Mouse (Mus musculus): ENCODE data around the gene Rps11.
"Not testable (repeated sequence)": the region's sequence is repeated elsewhere in the genome, so short reads cannot be mapped to it uniquely, and the experiment has no call there.

Gene Rps11

DNA sequence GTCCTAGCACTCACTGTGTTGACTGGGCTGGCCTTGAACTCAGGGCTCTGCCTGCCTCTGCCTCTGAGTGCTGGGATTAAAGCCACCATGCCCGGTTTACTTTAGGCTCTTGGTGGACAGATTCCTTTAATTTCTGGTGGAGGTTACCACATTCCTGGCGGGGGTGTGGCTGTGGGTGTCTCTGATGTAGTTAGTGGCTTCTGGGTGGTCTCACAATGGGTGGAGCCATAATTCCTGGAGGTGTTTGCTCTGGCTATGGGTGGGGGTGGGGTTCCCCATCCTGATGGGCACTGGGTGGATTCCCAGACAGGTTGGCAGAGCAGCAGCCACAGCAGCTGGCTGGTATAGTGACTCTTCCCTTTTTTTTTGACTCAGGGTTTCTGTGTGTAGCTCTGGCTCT is 12.3 kb downstream of the Rps11 start:
- DNase-seq (ENCODE audit: low spot score in 2 of 2) = no peak

GRCm38 (mm10) chr7:45110089-45110488 is 14.2 kb downstream of the Rps11 start:
- not testable (repeated sequence) for DNase-seq (ENCODE audit: low spot score in 2 of 2)

DNA sequence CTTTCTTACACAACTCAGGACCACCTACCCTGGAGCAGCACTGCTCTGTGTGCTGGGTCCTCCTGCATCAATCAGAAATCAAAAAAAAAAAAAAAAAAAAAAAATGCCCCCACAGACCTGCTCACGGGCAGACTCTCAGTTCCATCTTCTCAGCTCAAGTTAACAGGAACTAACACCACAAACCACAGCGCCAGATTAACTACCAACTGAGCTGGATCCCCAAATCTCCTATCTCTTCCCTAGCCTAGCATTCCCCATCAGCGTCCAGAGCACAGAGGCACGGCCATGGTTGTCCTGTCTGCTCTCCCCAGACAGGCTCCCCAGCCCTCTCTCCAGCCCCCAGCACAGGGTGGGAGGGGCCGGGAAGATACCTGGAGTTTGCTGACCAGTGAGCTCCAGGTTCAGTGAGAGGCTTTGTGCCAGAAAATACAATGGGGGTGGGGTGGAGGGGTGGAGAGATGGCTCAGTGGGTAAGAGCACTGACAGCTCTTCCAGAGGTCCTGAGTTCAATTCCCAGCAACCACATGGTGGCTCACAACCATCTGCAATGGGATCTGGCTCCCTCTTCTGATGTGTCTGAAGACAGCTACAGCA is 17.1 kb downstream of the Rps11 start:
- DNase-seq (ENCODE audit: low spot score in 2 of 2) = no peak

DNA sequence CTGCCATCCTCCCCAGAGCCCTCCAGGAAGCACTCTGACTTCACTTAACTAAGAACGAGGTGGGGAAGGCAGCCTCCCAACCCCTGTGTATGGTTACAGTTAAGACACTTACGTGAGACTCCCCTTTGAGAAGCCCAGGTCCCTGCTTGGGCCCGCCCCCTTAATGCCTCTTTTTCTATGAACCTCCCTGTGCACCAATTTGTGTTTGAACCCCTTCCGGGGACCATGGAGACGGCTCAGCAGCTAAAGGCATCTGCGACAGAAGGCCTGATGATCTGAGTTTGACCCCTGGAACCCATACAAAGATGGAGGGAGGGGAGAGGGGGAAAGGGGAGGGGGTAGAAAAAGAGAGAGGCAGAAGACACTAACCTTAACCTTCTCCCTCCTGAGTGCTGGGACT is 17.8 kb downstream of the Rps11 start:
- DNase-seq (ENCODE audit: low spot score in 2 of 2) = no peak

DNA sequence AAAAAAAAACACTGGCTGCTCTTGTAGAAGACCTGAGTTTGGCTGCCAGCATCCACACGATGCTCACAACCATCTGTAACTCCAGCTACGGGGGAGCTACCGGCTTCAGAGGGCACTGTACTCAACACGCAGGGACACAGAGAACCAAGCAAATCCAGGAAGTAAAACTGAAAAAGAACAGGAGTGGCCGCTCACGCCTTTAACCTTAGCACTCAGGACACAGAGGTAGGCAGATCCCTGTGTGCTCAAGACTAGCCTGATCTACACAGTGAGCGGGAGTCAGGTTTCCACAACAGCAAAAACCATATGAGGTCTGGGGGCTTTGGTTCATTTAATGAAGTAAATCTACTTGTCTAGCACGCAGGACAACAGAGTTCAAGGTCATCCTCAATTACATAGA is 18.7 kb downstream of the Rps11 start:
- DNase-seq (ENCODE audit: low spot score in 2 of 2) = no peak

GRCm38 (mm10) chr7:45104941-45105340 is 19.3 kb downstream of the Rps11 start:
- no peak for DNase-seq (ENCODE audit: low spot score in 2 of 2)

DNA sequence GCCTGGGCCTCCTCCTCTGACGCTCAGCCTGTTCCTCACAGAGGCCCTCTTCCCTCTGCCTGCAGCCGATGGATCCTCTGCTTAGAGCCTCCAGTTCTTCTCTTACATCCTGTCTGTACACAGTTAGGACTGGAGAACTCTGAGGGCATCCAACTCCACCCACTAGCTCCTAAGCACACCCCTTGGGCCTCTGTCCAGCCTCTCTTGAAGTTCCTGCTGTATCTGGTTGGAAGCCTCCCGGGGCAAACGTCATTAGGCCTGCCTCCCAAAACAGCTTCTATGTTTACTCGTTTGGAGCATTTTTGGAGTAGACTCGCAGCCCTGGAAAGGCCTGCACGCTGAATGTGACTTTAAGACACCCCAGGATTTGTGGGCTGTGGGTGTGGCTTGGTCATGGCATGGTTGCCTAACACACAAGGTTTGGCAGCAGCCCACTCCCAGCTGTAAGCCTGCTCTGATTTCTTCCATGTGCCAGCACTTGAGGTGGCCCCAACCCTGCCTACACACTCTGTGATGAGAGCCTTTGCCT is 20.5 kb downstream of the Rps11 start, which contains the start of gene Fcgrt:
TSS of gene Fcgrt (minus strand) at position 200 of the 529 bp plus-strand sequence.
- no peak for DNase-seq (ENCODE audit: low spot score in 2 of 2)

GRCm38 (mm10) chr7:45102940-45103585 is 21.2 kb downstream of the Rps11 start:
- no peak for DNase-seq (ENCODE audit: low spot score in 2 of 2)

DNA sequence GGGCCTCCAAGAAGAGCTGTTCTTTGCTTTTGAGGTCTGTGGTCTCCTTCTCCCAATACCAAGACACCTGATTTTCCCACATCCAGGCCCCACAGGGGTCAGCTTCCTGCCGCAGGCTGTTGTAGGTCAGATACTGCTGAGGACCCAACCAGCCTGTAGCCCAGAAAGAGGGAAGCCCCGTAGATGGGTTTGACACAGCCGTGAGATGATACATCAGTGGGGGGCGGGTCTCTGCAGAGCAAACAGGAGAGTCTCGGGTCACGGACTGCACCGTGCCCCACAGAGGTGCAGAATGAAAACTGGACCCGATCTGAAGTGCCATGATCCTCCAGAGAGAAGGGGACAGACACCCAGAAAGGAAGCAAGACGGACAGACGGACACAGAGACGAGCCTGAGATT is 21.8 kb downstream of the Rps11 start:
- DNase-seq (ENCODE audit: low spot score in 2 of 2) = no peak

GRCm38 (mm10) chr7:45100046-45100445 is 24.2 kb downstream of the Rps11 start:
- no peak for DNase-seq (ENCODE audit: low spot score in 2 of 2)

DNA sequence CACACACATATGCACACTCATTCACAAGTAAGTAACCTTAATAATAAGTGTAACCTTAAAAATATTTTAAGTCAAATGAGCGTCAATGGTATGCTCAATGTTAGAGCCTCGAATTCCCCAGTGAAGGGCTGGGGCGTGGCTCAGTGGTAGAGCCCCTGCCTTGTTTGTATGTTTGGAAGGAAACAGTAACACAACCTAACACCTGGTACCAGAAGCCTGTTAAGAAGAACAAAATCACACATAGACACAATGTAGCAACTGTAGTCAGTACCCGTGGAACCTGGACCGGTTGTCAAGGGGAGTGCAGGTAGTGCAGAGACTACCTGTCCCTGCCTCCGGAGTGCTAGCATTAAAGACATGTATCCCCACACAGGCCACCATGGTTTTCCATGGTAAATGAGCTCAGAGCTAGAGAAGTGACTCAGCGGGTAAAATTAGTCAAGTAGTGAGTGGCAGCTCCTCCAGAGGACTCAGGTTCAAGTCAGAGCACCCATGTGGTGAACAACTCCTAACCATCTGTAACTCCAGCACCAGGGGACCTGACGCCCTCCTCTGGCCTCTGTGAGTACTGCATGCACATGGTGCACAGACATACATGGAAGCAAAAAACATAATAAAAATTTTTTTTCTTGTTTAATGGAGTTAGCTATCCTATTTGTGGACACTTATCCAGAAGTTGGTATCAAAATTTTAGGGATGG is 25.5 kb downstream of the Rps11 start:
- DNase-seq (ENCODE audit: low spot score in 2 of 2) = no peak

GRCm38 (mm10) chr7:45097479-45097878 is 26.8 kb downstream of the Rps11 start:
- DNase-seq (ENCODE audit: low spot score in 2 of 2) = no peak

- not testable (repeated sequence) for DNase-seq (ENCODE audit: low spot score in 2 of 2)
Measured at GRCm38 (mm10) chr7:45095965-45096364, 28.3 kb downstream of the Rps11 start.

- no peak for DNase-seq (ENCODE audit: low spot score in 2 of 2)
Measured at GRCm38 (mm10) chr7:45095367-45095766, 28.9 kb downstream of the Rps11 start.

- DNase-seq (ENCODE audit: low spot score in 2 of 2) = no peak
Measured at GRCm38 (mm10) chr7:45094121-45094520, 30.1 kb downstream of the Rps11 start.

DNA sequence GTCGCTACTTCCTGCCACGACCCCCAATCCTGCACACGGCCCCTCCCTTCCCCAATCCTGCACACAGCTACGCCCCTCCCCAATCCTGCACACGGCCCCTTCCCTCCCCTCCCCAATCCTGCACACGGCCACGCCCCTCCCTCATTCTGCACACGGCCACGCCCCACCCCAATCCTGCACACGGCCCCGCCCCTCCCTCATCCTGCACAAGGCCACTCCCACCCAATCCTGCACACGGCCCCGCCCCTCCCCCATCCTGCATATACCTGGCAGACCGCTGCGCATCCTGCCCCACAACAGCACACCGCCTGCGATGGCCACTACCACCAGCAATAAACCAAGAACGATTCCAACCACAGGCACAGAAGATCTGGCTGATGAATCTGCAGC is 30.7 kb downstream of the Rps11 start:
- no peak for DNase-seq (ENCODE audit: low spot score in 2 of 2)

DNA sequence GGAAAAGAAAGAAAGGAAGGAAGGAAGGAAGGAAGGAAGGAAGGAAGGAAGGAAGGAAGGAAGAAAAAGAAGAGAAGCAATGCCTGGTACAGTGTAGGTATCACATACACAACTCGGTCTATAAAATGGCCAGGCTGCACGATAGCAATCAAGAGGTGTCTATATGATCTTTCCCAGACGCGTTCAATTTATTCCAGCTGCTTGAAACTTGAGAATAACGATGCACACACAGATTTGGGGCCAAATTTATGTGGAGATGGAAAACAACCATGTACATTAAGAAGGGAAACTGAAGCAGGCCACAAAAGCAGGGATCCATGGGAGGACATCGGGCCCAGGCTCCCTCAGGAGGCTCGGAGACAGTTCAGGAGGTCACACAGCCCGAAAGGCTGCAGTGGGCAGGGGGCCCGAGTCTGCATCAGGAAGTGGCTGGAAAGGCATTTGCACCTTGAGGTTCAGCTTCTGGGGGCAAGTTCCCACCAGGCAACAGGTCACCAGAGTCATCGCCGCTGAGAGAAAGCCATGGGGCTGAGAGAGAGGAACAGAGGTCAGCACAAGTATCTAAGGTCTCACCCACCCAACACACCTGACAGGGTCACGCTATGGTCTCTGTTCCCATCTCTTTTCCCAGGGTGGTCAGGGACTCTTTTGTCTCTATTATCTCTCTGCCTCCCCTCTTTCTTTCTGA is 31.3 kb downstream of the Rps11 start:
- no peak for DNase-seq (ENCODE audit: low spot score in 2 of 2)

- no peak for DNase-seq (ENCODE audit: low spot score in 2 of 2)
Measured at GRCm38 (mm10) chr7:45092048-45092447, 32.2 kb downstream of the Rps11 start, which contains the start of gene Rcn3. Gene Rcn3, minus strand, starts transcription at chr7:45092221.

DNA sequence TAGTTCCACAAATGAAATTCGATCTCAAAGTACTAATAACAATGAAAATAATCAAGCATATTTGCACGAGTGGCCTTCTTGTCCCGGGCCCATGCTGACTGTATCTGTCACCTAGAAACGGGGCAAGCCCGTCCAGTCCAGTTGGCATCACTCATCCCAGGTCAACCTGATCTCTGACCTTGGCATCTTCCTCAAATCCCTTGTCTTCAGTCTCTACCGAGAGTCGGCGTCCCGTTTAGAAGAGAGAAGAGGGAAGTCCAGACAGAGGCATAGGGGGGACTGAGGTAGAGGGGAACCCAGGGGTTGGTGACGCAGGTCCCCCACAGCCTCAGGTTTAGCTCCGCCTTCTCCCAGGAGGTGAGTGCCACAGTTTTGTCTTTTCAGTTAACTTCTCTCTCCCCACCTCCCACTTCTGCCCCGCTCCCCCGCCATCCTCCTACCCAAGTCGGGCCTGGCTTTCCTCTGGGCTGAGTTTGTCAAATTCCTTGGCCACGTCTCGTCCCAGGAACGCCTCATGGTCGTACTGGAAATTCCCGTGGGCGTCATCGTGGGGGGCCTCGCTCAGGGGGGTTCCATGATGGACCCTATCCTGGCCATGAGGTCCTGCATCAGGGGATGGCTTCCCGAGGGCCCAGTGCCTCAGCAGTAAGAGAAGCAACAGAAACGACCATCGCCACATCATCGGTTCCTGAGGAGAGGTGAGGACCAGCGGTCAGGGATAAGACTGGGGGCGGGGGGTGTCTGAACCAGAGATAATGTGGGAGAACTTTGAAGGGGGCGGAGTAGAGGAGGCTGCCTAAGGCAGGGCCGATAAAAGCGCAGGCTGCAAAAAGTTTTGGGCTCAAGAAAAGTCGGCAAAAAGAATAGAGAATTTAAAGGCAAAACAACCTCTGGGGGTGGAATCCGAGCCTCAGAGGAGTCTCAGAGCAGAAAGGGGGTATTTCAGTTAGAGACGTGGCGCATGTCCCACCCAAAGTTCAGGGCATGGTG is 32.9 kb downstream of the Rps11 start:
- DNase-seq (ENCODE audit: low spot score in 2 of 2) = no peak

DNA sequence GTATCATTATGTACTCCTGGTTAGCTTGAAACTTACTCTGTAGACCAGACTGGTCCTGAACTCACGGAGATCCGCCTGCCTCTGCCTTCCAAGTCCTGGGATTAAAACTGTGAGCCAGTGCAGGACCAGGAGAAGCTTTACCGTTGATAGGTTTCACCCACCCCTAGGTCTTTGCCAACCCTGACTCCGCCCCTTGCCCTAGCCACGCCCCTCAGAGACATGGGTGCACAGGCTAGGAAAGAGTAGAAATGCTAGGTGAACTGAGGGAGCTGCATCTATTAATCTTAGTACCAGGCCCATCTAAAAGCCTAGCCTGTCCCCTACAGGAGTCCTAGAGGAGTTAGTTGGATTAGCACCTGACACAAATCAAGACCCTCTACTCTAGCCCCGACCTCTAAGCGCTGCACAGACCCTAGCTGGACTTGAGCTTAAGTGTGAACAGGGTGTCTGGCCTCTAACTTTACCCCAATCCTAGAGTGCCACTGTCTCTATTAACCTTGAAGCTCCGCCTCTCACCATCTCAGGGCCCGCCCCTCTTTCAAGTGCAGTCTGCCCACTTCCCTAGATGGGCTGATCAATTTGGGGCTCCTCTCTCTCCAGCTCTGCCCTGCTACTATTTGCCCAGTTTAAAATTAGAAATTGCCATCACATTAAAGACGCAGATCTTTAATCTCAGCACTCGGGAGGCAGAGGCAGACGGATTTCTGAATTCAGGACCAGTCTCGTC is 33.8 kb downstream of the Rps11 start:
- DNase-seq (ENCODE audit: low spot score in 2 of 2) = no peak
